Mouse (Mus musculus): ENCODE results near the gene Muc1. TPM values are rescaled to one million over a fixed set of nuclear protein-coding genes. Genes with fewer than 3 reads are reported as not detected.
"Not testable (repeated sequence)": the region's sequence is repeated elsewhere in the genome, so short reads cannot be mapped to it uniquely, and the experiment has no call there.

Gene Muc1
- total RNA-seq, 2 experiments from 2014 or later: 0.31 to 1.3 TPM

DNA sequence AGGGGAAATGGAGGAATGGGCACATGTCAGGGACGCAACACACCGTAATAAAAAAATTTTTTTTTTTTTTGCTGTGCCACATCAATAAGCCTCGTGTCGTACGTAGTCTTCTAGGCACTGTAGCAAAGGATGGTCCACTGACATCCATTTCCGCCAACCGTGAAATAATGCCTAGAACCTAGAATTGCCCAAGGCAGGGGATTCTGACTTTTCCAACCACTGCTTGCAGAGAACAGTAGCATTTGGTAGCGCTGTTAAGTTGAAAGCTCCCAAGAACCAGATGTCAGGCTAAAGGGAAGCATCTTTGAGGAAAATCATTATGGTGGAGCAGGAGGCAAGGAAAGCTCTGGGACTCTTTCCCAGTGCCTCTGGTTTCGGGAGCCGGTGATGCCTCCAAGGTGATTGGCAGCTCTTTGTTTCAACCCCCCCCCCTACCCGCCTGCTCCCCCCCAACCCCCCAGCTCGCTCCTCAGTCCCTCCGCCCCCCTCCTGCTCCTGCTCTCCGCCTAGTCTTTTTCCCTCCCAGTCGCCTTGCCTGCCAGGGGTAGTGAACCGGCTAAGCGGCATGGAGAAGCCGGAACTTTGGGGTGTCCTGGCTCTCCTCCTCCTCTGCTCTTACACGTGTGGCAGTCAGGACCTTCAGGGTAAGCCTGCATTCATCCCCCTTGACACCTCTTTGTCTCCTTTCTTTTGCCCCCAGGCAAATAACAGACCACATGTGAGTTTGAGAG is 14.0 kb upstream of the Muc1 start, which contains the start of gene Thbs3:
Thbs3 (plus strand) TSS at position 500 of the 731 bp plus-strand sequence.
- peak within 1 kb of the TSS; percentile 97 for H3K27ac ChIP-seq

DNA sequence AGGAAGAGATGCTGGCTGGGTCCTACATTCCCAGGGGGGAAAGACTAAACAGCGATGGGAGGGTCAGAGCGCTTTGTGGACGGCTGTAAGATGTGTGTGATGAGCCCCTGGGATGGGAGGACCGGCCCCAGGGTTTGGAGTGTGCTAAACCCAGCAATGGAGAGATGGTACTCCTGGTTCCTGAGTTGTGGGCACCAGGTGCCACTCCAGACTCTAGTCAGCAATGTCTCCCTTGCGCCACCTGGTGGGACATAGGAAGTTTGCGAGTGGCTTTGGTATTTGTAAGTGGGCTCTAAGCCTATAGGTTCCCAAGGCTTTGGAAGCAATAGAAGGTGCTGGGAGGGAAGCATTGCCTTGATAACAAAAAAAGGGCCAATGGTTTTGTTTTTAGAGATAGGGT is 13.0 kb upstream of the Muc1 start:
- peak overlapping the region; percentile 44; the same call in 1 of the 2 replicates for H3K4me3 ChIP-seq
- DNase-seq (ENCODE audit: low spot score in 2 of 2): peak; percentile 81 to 82
- TF ChIP-seq CTCF (conservative IDR thresholded peaks at IDR 0.05): peak; percentile 96
- peak overlapping the region; percentile 97; the same call in 1 of the 2 replicates for H3K27ac ChIP-seq

More for the DNA sequence above, 14.0 kb upstream of the Muc1 start, which contains the start of gene Thbs3:
- TF ChIP-seq CTCF (conservative IDR thresholded peaks at IDR 0.05): no peak
- DNase-seq (ENCODE audit: low spot score in 2 of 2): no peak
- H3K4me3 ChIP-seq: peak within 1 kb of the TSS; percentile 83

DNA sequence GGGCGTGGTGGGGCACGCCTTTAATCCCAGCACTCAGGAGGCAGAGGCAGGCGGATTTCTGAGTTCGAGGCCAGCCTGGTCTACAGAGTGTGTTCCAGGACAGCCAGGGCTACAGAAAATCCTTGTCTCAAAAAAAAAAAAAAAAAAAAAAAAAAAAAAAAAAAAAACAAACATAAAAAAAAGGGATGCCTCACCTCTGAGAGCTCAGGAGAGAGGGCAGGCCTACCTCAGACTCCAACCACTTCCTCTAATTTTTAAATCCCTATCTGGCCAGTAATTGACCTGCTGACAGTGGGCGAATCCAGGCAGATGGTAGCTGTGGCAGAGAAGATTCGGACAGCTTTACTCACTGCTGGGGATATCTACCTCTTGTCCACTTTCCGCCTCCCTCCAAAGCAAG is 12.4 kb upstream of the Muc1 start:
- not testable (repeated sequence) for H3K27ac ChIP-seq, H3K4me3 ChIP-seq

DNA sequence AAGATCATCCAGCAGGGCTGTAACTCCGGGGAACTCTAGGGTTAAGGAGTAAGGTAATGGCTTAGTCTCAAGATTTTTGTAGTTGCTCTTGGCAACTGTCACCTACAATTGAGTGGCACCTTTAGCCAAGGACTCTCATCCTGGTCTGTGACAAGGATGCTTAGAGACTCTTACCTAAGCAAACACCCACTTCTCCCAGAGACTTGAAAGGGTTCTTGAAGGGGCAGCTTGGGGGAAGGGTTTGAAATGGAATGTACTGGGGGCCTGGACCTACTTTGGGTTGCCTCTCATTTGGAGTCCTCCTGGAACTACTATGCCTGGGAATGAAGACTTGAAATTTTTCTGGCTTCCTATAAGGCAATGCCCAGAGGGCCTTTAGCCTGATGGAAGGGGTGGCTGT is 10.6 kb upstream of the Muc1 start:
- no peak for DNase-seq (ENCODE audit: low spot score in 2 of 2)
- H3K4me3 ChIP-seq: no peak overlapping the region
- no peak for TF ChIP-seq CTCF (conservative IDR thresholded peaks at IDR 0.05)
- H3K27ac ChIP-seq: no peak overlapping the region

More for the DNA sequence above, 12.4 kb upstream of the Muc1 start:
- not testable (repeated sequence) for DNase-seq (ENCODE audit: low spot score in 2 of 2)

DNA sequence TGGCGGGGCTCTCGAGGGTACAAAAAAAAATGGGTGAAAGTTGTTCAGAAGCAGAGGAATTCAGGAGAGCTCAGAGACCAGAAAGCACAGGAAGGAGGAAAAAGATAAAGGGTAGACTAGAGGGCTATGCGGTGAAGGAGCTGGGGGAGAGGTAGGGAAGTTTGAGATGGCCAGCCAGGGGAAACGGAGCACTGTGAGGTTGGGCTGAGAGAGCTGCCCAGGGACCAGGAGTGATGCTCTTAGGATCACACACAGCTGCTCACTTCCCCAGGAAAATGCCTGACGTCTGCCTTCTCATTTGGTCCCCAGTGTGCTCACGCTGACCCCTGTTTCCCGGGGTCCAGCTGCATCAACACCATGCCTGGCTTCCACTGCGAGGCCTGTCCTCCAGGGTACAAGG is 9.3 kb upstream of the Muc1 start:
- H3K4me3 ChIP-seq: no peak overlapping the region
- H3K27ac ChIP-seq: no peak overlapping the region
- DNase-seq (ENCODE audit: low spot score in 2 of 2): no peak
- TF ChIP-seq CTCF (conservative IDR thresholded peaks at IDR 0.05): no peak

DNA sequence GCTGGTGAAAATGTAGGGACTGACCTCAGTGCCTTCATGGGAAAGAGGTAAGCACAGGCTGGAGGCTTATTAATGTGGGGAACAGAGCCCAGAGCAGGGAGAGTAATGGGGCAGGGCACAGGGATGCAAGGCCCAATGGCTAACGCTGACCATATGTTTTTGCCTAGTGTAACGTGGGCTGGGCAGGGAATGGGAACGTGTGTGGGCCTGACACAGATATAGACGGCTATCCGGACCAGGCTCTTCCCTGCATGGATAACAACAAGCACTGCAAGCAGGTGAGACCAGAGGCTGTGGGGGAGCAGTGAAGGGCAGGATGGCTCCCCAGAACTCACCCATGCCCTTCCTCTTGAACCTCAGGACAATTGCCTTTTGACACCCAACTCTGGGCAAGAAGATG is 7.7 kb upstream of the Muc1 start:
- no peak for DNase-seq (ENCODE audit: low spot score in 2 of 2)
- Histone ChIP-seq H3K27ac (no peak overlapping the region), H3K4me3 (no peak overlapping the region)
- TF ChIP-seq CTCF (conservative IDR thresholded peaks at IDR 0.05): no peak

DNA sequence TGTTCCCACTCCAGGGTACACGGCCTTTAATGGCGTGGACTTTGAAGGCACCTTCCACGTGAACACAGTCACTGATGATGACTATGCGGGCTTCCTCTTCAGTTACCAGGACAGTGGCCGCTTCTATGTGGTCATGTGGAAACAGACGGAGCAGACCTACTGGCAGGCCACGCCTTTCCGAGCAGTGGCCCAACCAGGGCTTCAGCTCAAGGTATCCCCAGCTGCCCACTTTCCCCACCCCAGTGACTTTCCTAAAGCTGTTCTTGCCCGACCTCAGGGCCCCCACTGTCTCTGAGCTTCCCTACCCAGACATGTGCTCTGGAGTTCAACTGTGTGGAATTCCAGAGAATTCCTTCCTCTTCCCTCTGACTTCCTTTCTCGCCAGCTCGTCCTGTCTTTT is 4.1 kb upstream of the Muc1 start:
- DNase-seq (ENCODE audit: low spot score in 2 of 2): no peak
- TF ChIP-seq CTCF (conservative IDR thresholded peaks at IDR 0.05): no peak
- peak overlapping the region; percentile 68 for H3K4me3 ChIP-seq
- peak overlapping the region; percentile 93 for H3K27ac ChIP-seq

DNA sequence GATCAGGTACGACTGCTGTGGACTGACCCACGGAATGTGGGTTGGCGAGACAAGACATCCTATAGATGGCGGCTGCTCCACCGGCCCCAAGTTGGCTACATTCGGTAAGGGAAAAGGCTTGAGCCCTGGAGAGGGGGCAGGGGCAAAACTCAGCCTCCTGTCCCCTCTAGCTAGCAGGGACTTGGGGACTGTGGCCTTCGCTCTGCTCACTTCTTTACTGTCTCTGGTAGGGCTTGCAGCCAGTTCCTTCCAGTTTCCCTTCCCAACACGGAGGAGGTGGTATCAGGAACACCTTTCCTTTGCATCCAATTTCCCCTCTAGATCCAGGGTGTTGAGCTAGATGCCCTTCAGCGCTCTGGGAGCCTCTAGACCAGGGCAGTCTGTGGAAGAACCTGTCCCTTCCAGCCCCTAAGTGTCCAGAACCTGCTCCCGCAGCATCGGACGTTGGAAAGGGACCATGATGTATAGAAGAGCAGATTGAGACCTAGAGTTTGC is 3.5 kb upstream of the Muc1 start:
- no peak for DNase-seq (ENCODE audit: low spot score in 2 of 2)
- H3K27ac ChIP-seq: peak overlapping the region; percentile 93
- H3K4me3 ChIP-seq: peak overlapping the region; percentile 68
- TF ChIP-seq CTCF (conservative IDR thresholded peaks at IDR 0.05): no peak

DNA sequence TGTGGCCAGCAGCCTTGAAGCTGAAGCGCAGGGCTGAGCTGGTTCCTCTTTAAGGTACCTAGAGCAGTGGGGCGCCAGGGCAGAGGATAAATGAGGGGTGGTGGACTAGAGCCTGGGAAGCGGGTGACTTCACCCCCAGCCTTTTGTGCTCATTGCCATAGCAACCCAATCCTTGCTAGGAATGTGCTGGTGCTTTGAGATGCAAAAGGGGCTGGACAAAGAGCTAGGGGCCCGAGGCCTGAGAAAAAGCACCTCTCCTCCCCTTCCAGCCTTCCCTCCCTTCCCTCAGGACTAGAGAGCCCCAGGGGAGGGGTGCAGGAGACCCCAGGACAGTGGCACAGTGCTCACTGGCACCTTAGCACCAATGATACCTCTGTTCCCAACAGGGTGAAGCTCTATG is 2.9 kb upstream of the Muc1 start:
- Histone ChIP-seq H3K4me3 (peak overlapping the region; percentile 68), H3K27ac (peak overlapping the region; percentile 93)
- peak in 1 of 2 experiments; percentile 70 for DNase-seq (ENCODE audit: low spot score in 2 of 2)
- TF ChIP-seq CTCF (conservative IDR thresholded peaks at IDR 0.05): no peak

DNA sequence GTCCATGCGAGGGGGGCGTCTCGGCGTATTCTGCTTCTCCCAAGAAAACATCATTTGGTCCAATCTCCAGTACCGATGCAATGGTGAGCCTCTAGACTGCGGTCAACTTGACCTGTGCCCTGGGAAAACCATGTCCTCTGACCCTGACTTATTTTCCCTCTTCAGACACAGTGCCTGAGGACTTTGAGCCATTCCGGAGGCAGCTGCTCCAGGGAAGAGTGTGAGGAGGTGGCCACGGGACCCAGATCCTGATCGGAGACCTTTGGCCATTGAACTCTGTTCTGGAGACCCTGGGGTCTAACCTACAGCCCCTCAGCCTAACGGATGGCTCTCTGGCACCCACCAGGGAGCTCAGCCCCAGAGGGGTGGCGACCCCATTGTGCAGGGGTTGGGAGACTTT is 2.5 kb upstream of the Muc1 start:
- TF ChIP-seq CTCF (conservative IDR thresholded peaks at IDR 0.05): no peak
- H3K27ac ChIP-seq: peak overlapping the region; percentile 93
- no peak for DNase-seq (ENCODE audit: low spot score in 2 of 2)
- peak overlapping the region; percentile 68 for H3K4me3 ChIP-seq

DNA sequence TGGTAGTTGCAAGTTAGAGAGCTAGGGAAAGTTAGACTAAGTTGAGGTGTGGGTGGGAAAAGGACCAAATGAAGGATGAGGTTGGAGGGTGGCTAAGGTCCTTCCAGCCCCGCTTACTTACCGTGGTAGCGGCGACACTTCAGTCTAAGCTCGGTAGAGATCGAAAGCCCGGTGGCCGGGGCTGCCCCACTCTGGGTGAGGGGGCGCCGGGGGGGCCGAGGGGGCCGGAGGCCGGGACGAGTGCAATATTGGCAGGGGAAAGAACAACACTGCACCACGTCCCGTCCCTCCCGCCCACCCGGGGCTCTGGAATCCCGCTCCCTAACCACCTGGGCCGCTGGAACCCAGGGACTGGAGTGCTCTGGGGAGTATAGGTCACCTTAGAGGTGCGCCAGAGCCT is 2.0 kb upstream of the Muc1 start, which contains the start of gene Mtx1:
Mtx1 (minus strand) TSS at position 189 of the 400 bp plus-strand sequence.
- TF ChIP-seq CTCF (conservative IDR thresholded peaks at IDR 0.05): no peak
- no peak for DNase-seq (ENCODE audit: low spot score in 2 of 2)
- Histone ChIP-seq H3K27ac (peak within 1 kb of the TSS; percentile 93), H3K4me3 (peak within 1 kb of the TSS; percentile 68)

DNA sequence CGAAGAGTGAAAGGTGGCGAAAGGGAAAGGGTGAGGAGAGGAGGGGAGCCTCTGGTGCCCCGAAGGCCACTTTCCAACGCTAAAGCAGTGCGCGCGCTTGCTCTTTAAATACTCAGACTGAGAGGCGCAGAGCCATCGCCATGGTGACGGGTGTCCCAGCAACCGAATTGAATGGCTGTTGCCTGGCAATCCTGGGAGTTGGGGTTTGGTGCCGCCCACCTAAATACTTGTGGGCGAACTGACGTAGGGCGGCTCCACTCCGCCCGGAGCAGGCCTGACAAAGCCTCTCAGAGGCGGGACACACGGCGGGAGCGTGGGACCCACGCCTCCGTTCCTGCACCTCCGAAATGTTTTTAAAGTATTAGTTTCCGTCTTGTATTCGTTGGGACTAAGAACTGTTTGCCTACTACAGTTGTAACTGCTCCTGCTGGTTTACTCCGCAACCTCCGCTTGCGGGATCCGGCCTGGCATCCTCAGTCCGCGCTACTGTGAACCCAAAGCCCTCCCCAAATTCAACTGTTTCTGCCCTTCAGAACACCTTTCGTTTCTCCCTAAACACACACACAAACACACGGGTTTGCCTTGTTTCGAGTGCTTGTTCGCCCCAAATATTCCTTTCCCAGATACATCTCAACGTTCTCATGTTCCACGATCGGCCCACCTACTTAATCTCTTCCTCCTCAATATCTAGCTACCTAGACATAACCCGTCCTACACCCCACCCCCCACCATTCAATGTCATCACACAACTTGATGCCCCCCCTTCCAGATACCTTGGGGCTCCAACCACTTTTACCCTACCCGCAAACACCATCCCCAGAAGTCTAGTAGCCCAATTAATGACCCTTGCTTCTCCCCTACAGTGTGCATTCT is 1.3 kb upstream of the Muc1 start:
- Histone ChIP-seq H3K4me3 (peak overlapping the region; percentile 68), H3K27ac (peak overlapping the region; percentile 93)
- peak; percentile 92 to 96 for DNase-seq (ENCODE audit: low spot score in 2 of 2)
- no peak for TF ChIP-seq CTCF (conservative IDR thresholded peaks at IDR 0.05)

DNA sequence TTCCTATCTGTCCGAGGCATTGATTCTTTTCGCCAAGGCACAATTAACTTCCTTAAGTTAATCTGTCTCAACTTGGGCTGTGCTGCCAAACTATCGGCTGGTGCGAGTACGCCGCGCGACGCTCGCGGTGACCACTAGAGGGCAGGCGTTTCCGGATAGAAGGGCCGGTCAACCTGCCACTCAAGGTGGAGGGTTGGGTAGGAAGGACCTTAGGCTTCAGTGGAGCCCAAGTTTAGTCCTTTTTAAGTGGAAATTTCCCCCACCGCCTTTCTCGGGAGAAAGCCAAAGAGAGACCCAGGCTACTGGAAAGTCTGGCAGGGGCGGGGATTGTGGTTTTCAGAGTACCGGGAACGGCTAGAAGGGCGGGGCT is 692 bp upstream of the Muc1 start:
- TF ChIP-seq CTCF (conservative IDR thresholded peaks at IDR 0.05): peak; percentile 92
- peak overlapping the region; percentile 68 for H3K4me3 ChIP-seq
- DNase-seq (ENCODE audit: low spot score in 2 of 2): peak; percentile 81 to 89
- peak overlapping the region; percentile 93 for H3K27ac ChIP-seq

All from layer of hippocampus, adult 2 months (tissue).